Mouse (Mus musculus): ENCODE measurements at regions not wholly inside any gene's neighbourhood (a gene's known extent, or its start where the extent isn't known, plus 50 kb on each side); places are given as distances from the start of the nearest gene placed in this dataset.

GRCm38 (mm10) chr8:18536059-18536458 is 442.0 kb downstream of the Defb40 start:
- no peak overlapping the region for H3K27ac ChIP-seq
- no peaks in the 10 kb centered on the region for H3K9me3 ChIP-seq (replicated peaks; ENCODE audit: low read length)
- H3K36me3 ChIP-seq (ENCODE audit: insufficient read depth, low read length), result no peaks in the 10 kb centered on the region
- TF ChIP-seq CTCF (IDR thresholded peaks at IDR 0.05; ENCODE audit: low read depth), result no peak
- H3K4me1 ChIP-seq (replicated peaks; ENCODE audit: insufficient read depth, low read length), result no peaks in the 10 kb centered on the region
- no peak for DNase-seq (ENCODE audit: low spot score)
- WGBS, result 78% methylated on average over 2 of the region's 2 CpGs
- H3K9ac ChIP-seq (ENCODE audit: low read depth, low read length), result no peak overlapping the region
- no peaks in the 10 kb centered on the region for H3K27me3 ChIP-seq (ENCODE audit: insufficient read depth, low read length)
- no peak overlapping the region for H3K4me2 ChIP-seq (ENCODE audit: low read length)
- H3K4me3 ChIP-seq (replicated peaks; ENCODE audit: low read depth, low read length), result no peak overlapping the region
- no peak for ATAC-seq (replicated peaks; ENCODE audit: low FRiP score, low read depth)

GRCm38 (mm10) chr8:18528120-18528519 is 449.9 kb downstream of the Defb40 start:
- no peak for ATAC-seq (replicated peaks; ENCODE audit: low FRiP score, low read depth)
- WGBS, result 84% methylated on average over 6 of the region's 6 CpGs
- no peaks in the 10 kb centered on the region for H3K27me3 ChIP-seq (ENCODE audit: insufficient read depth, low read length)

GRCm38 (mm10) chr8:18512409-18512808 is 465.6 kb downstream of the Defb40 start:
- 59% methylated on average over 2 of the region's 2 CpGs for WGBS
- no peak overlapping the region for H3K4me2 ChIP-seq (ENCODE audit: low read length)
- DNase-seq (ENCODE audit: low spot score), result no peak

More at GRCm38 (mm10) chr8:18528120-18528519, 449.9 kb downstream of the Defb40 start:
- H3K4me2 ChIP-seq (ENCODE audit: low read length), result no peak overlapping the region
- no peak overlapping the region for H3K9ac ChIP-seq (ENCODE audit: low read depth, low read length)
- no peaks in the 10 kb centered on the region for H3K4me1 ChIP-seq (replicated peaks; ENCODE audit: insufficient read depth, low read length)
- H3K9me3 ChIP-seq (replicated peaks; ENCODE audit: low read length), result no peaks in the 10 kb centered on the region
- no peak for DNase-seq (ENCODE audit: low spot score)
- no peak overlapping the region for H3K27ac ChIP-seq
- no peak for TF ChIP-seq CTCF (IDR thresholded peaks at IDR 0.05; ENCODE audit: low read depth)
- no peak overlapping the region for H3K4me3 ChIP-seq (replicated peaks; ENCODE audit: low read depth, low read length)
- no peaks in the 10 kb centered on the region for H3K36me3 ChIP-seq (ENCODE audit: insufficient read depth, low read length)

GRCm38 (mm10) chr8:18506158-18507022 is 471.7 kb downstream of the Defb40 start:
- TF ChIP-seq CTCF (IDR thresholded peaks at IDR 0.05; ENCODE audit: low read depth), result no peak
- H3K4me3 ChIP-seq (replicated peaks; ENCODE audit: low read depth, low read length), result no peak overlapping the region
- H3K27ac ChIP-seq, result no peak overlapping the region
- ATAC-seq (replicated peaks; ENCODE audit: low FRiP score, low read depth) (0 out of 2 replicates have a peak, but pooled peaks have one; percentile 36), DNase-seq (ENCODE audit: low spot score) (no peak)
- H3K4me1 ChIP-seq (replicated peaks; ENCODE audit: insufficient read depth, low read length), result no peaks in the 10 kb centered on the region
- WGBS, result 76% methylated on average over 13 of the region's 13 CpGs
- no peak overlapping the region for H3K4me2 ChIP-seq (ENCODE audit: low read length)
- H3K9ac ChIP-seq (ENCODE audit: low read depth, low read length), result no peak overlapping the region
- H3K36me3 ChIP-seq (ENCODE audit: insufficient read depth, low read length), result no peaks in the 10 kb centered on the region
- H3K9me3 ChIP-seq (replicated peaks; ENCODE audit: low read length), result no peaks in the 10 kb centered on the region
- H3K27me3 ChIP-seq (ENCODE audit: insufficient read depth, low read length), result no peaks in the 10 kb centered on the region

More at GRCm38 (mm10) chr8:18512409-18512808, 465.6 kb downstream of the Defb40 start:
- Histone ChIP-seq H3K4me1 (replicated peaks; ENCODE audit: insufficient read depth, low read length) (no peaks in the 10 kb centered on the region), H3K27me3 (ENCODE audit: insufficient read depth, low read length) (no peaks in the 10 kb centered on the region), H3K9me3 (replicated peaks; ENCODE audit: low read length) (no peaks in the 10 kb centered on the region), H3K9ac (ENCODE audit: low read depth, low read length) (no peak overlapping the region), H3K36me3 (ENCODE audit: insufficient read depth, low read length) (no peaks in the 10 kb centered on the region), H3K4me3 (replicated peaks; ENCODE audit: low read depth, low read length) (no peak overlapping the region), H3K27ac (no peak overlapping the region)
- no peak for ATAC-seq (replicated peaks; ENCODE audit: low FRiP score, low read depth)
- TF ChIP-seq CTCF (IDR thresholded peaks at IDR 0.05; ENCODE audit: low read depth), result peak; percentile 24; the same call in 1 of the 2 replicates

GRCm38 (mm10) chr8:18490620-18491019 is 487.4 kb downstream of the Defb40 start:
- Histone ChIP-seq H3K4me2 (ENCODE audit: low read length) (no peak overlapping the region), H3K36me3 (ENCODE audit: insufficient read depth, low read length) (no peaks in the 10 kb centered on the region), H3K9ac (ENCODE audit: low read depth, low read length) (no peak overlapping the region), H3K27me3 (ENCODE audit: insufficient read depth, low read length) (no peaks in the 10 kb centered on the region), H3K9me3 (replicated peaks; ENCODE audit: low read length) (no peaks in the 10 kb centered on the region), H3K27ac (no peak overlapping the region), H3K4me3 (replicated peaks; ENCODE audit: low read depth, low read length) (no peak overlapping the region), H3K4me1 (replicated peaks; ENCODE audit: insufficient read depth, low read length) (no peaks in the 10 kb centered on the region)
- DNase-seq (ENCODE audit: low spot score) (no peak), ATAC-seq (replicated peaks; ENCODE audit: low FRiP score, low read depth) (no peak)
- 84% methylated on average over 5 of the region's 5 CpGs for WGBS
- TF ChIP-seq CTCF (IDR thresholded peaks at IDR 0.05; ENCODE audit: low read depth), result no peak

GRCm38 (mm10) chr8:18480081-18480480 is 498.0 kb downstream of the Defb40 start:
- ATAC-seq (replicated peaks; ENCODE audit: low FRiP score, low read depth) (no peak), DNase-seq (ENCODE audit: low spot score) (no peak)
- WGBS, result 85% methylated on average over 3 of the region's 3 CpGs
- Histone ChIP-seq H3K27me3 (ENCODE audit: insufficient read depth, low read length) (no peaks in the 10 kb centered on the region), H3K9me3 (replicated peaks; ENCODE audit: low read length) (no peaks in the 10 kb centered on the region), H3K9ac (ENCODE audit: low read depth, low read length) (no peak overlapping the region), H3K27ac (no peak overlapping the region), H3K4me2 (ENCODE audit: low read length) (no peak overlapping the region), H3K4me1 (replicated peaks; ENCODE audit: insufficient read depth, low read length) (no peaks in the 10 kb centered on the region), H3K36me3 (ENCODE audit: insufficient read depth, low read length) (no peaks in the 10 kb centered on the region), H3K4me3 (replicated peaks; ENCODE audit: low read depth, low read length) (no peak overlapping the region)
- TF ChIP-seq CTCF (IDR thresholded peaks at IDR 0.05; ENCODE audit: low read depth), result no peak

Measured in kidney, postnatal 0 days (tissue).